Mouse (Mus musculus) 3T3-L1 (cell line): Measurements from ENCODE around the gene Bmp6.

Experiments
- DNase-seq: peaks from one replicate; pipeline ENCODE4 v3.0.0-alpha.2; 2015; ENCODE audit warnings: low read depth, low spot score

The Bmp6 gene

DNA sequence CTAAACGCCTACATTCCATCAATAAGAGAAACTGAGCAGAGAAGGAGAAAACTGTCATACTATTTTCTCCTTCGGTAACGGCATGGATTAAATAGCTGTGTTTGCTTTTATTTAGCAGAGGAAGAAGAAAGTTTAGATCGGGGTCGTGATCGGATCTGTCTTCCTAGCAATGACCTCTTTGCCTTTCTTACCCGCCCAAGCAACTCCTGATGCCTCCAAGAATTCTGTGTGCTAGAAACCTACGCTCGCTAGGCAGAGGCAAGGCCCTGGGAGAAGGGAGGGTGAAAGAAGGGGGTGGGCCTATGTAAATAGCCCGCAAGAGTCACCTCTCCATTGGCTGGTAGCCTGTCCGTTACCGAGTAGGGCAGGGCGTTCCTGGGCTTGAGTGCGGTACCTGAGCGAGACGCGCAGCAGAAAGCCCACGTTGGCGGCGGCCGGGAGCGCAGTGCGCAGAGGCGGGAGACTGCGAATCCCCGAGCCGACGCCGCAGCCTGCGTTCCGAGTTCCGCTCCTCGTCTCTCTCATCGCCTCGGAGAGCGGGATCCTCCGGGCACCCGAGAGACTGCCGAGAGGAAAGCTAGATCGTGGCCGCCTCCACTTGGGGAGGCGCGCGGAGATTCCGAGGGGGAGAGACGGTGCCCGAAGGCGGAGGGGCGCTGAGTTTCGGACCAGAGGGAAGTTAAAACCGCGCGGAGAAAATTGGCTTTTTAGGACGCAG is at the start of gene Bmp6:
Gene Bmp6 (plus strand): TSS at position 395 of the 718 bp plus-strand sequence.
- no peak for DNase-seq

DNA sequence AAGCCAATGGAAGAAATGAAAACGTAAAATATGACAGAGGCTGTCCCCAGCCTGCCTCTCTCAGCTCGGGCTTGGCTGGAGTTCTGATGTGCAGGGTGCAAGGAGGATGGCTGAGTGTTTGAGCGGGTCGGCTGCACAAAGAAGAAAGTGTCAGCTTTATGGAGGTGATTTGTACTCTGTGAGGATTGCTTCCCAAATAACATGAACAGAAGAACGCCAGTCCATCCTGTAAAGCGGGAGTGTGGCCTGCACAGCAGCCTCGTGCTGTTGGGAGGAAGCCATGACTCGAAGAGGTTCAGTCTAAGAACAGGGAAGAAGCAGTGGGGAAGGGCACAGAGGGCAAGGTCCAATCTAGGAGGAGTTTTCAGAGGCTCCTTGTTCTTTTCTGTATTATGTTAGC is 48.7 kb upstream of the Bmp6 start:
- DNase-seq, result no peak

DNA sequence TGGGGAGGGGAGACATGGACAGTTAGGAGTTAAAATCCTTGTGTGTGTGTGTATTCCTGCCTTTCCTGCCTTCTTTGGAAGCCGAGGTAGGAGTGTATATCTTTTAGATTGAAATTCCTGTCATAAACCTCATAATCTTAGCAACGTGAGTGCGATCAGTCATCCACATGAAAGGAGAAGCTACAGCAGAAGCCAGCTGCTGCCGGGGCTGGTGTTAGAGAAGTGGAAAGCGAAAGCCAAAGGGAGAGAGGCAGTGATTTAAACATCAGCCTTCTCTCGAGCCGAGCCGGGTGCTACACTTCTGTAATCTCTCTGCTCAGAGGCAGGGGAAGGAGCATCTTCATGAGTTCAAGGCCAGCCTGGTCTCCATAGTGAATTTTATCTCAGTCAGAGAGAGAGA is 48.3 kb upstream of the Bmp6 start:
- DNase-seq, result no peak

DNA sequence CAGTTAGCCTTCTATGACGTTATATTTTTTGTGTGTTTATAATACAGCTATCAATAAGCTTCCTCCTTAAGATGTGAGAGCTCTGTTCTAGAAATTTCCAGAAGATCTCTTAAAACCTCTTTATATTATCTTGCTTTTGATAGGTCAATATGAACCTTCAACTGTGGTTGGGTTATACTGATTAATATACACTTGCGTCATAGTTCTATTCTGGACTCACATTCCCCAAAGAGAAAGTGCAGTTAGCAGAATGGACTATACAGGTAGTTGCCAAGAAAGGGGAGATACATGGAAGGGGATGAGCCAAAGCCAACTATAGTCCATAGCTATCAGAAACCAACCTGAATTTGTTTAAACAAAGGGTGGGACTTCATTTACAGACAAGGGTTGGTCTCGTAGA is 33.8 kb upstream of the Bmp6 start:
- no peak for DNase-seq

DNA sequence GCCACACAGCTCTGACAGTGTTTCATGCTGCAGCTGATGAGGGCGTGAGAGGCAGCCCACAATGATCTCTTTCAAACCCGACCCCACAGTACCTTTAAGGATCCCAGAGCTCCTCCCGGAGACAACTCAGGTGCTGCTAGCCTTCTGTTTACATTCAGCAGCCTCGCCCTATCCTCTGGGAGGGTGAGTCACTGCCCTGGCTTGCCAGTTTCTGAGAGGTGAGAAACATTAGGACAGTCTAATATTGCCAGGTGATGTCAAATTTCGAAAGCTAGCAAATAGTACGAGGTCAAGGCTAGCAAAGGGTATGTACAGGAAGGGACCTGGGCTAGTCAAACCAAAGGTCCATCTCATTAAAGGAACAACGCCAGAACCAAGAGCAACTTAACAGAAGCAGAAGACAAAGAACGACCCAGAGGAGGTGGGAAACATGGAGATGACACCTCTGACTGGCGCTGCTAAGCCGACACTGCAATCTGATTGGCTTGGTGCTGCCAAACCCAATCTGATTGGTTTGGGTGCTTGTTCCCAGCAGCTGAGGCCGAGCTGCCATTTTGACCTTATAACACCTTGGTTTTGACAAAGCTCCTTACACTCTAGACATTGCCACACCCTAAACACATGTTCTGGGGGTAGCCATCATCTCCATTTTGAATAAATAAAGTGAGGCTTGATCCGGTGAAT is 32.4 kb upstream of the Bmp6 start:
- no peak for DNase-seq

DNA sequence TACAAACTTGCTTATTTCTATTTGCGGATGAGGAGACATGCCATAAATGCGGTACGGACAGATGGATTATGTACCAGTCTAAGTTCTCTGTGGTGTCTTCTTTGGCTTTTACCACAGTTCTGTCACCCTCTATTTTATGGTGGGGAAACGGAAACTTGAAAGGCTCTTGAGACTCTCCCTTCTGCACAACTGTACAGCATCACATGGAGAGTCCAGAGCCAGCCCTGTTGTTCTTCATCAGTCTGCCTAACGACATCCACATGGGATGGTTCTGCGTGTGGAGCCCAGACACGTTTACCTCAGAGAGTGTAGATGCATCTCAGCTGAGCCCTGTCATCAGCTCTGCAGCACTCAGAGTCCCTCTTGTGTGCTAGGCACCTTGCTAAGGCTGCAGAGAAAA is 30.3 kb upstream of the Bmp6 start:
- no peak for DNase-seq

DNA sequence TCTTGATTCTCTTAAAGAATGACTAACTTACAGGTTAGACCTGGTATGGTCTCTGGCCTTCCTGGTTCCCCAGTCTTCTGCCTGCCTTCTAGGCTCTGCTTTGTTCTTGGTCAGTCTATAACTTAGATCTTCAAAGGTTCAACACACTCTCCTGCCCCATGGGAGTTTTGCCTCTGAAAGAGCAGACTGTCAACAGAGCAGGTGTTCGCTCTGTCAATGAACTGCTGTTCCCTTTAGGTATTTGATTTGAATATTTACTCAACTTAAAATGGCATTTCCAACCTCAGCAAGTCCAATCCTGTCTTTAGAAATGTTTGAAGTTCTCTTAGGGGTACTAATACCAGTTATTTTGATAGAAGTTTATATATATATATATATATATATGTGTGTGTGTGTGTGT is 26.5 kb upstream of the Bmp6 start:
- no peak for DNase-seq

DNA sequence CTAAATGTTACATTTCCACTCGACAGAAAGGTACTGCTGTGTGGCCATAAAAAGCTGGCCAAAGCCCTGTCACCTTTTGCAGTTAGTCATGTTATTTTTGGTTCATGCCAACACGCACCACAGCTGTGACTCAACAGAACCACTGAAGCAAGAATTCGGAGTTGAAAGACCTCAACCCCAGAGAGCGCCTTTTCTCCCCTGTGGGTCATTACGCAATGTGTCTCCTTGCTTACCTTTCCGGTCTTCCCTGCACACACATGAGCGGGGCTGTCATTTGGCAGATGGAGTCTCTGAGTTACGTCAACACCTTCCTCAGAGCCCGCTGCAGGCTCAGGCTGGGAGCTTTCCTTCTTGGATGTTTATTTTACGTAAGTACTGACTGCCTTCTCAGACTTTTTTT is 24.6 kb upstream of the Bmp6 start:
- peak; percentile 74 for DNase-seq

DNA sequence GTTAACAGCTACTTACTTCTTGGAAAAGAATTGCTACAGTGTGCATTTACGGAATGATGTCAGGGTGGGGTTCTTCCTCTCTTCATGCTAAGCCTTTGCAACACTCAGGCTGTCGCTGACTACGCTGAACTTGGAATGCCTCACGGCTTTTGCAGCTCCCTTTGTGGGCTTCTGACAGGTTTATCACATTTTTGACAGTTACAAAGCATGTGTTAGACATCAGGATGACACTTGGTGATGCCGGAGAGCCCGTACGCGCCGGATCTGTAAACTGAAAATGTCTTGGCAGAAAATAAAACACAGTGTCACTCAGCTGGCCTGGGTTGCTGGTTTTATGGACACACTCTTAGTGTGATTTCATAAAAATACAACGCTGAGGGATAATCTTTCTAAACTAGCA is 20.5 kb upstream of the Bmp6 start:
- DNase-seq, result no peak

DNA sequence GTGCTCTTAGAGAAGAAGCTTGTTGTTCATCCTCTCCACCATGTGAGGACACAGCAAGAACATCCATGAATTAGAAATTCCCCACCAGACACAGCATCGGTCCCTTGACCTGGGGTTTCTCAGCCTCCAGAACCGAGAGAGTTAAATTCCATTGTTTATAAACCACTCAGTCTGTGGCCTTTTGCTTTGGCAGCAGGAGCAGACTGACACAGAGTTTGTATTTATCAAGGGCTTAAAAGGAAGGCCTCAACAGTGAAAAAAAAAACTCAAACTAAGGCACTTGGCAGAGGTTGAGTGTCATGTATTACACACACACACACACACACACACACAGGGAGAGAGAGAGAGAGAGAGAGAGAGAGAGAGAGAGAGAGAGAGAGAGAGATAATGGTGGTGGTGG is 17.5 kb upstream of the Bmp6 start:
- DNase-seq, result no peak

DNA sequence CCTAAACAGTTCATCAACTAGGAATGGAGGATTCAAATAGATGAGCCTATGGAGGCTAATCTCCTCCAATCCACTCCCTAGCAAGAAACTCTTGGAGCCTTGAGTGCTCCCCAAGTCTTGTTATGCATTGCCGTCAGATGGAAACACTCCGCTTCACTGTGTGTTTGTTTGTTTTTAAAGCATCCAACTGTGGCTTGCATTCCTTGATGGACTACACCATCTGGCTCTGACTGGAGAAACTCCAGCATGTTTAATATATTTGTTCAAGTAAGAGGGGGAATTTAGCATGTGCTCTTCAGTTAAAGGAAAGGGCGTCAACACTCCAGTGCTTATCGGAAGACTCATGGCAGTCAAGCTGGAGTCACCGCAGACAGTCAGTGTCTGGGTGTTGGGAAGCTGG is 11.4 kb upstream of the Bmp6 start:
- no peak for DNase-seq

DNA sequence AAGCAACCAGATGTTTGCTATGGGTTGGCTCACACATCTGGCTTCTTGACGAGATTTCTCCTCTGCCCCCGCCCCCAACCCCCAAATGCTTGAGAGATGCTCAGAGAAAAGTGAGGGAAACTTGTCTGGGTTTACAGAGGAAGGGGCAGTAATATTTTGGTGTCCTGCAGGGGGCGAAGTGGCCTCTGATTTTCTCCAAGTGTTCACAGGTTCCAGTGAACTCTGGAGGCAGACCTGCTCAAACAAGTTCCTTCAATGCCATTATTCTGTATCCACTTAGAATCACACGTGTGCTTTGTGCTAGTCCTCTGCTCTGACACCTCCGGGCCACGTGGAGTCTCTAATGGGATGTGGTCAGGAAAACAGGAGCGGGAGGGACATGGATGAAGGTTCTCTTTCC is 2.3 kb upstream of the Bmp6 start:
- peak; percentile 79 for DNase-seq

DNA sequence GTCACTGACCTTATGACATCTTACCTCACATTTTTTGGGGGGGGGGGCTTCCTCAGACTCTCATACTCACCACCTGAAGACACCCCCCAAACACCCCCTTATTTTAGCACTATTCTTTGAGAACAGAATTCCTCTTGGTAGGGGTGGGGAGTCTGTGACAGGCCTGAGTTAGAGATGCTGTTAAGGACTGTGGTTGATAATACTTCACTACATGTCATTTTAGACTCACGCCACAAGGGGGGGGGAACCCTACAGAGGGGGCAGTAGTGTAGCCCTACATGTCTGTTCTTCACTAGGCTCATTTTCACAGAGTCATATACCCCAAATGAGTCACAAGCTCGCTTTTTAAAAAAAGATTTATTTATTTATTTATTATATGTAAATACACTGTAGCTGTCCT is 1.7 kb upstream of the Bmp6 start:
- peak; percentile 40 for DNase-seq

DNA sequence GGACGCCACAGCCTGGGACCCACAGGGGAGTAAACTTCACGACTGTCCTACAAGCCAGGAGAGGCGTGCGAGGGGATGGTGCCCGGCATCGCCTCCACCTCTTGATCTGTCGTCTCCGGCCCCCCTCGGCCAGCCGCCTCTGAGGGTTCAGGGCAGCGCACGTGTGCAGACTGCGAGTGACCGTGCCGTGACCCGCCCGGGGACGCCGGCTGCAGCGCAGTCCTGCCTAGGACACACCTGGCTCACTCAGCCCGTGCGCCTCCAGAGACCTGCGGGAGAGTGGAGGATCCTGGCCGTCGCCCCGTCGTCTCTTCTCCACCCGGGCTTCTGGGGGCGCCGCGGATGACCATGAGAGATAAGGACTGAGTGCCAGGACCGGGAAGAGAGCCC is 519 bp downstream of the Bmp6 start:
- DNase-seq, result no peak

DNA sequence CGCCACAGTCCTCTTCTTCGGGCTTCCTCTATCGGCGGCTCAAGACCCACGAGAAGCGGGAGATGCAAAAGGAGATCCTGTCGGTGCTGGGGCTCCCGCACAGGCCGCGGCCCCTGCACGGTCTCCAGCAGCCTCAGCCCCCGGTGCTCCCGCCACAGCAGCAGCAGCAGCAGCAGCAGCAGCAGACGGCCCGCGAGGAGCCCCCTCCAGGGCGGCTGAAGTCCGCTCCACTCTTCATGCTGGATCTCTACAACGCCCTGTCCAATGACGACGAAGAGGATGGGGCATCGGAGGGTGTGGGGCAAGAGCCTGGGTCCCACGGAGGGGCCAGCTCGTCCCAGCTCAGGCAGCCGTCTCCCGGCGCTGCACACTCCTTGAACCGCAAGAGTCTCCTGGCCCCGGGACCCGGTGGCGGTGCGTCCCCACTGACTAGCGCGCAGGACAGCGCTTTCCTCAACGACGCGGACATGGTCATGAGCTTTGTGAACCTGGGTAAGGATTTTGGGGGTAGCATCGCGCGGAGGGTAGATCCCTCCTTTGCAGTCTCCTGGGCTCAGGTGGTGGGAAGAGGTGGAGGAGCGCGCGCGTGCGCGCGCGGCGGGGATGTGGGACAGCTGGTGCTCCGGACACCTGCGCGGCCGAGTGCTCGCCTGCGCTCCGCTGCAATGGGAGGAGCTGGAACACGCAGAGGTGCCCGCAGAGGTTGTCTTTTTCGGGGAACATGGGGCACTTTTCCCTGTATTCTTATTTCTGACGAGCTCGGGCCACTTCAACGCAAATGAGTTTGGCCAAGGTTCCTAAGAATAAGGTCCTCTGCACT is 1.4 kb downstream of the Bmp6 start:
- DNase-seq, result no peak

DNA sequence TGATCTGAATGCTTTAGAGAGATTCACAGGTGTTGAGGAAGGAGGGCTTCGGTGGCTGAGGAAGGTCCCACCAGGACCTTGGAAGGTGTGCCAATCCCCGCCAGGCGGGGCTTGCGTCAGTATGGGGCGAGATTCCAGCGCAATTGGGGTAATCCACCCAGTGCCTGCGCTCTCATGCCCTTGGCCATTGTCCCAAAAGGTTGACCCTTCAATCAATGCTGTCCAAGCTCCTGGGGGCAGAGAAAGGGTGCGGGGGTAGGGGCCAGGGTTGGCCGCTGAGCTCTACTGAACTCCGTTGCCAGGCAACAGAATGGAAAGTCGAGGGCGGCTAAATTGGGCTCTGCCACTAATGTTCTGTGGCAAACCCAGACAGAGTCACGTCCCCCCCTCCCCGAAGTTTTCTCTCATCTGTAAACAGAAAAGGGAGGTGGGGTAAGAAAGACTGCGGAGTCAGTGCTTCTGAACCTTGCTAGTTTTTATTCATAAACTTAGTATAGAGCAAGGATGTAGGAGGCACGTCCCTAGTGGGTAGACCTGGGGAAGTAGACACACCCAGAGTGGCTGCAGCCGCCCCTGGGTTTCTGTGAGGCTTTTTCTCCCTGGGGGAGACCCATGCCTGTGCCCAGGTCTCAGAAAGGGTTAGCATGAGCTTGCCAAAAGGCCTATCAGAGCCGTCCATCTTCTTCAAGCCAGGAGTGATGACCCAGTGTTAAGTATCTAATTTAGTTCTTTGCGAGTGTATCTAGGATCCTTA is 2.3 kb downstream of the Bmp6 start:
- DNase-seq, result no peak

DNA sequence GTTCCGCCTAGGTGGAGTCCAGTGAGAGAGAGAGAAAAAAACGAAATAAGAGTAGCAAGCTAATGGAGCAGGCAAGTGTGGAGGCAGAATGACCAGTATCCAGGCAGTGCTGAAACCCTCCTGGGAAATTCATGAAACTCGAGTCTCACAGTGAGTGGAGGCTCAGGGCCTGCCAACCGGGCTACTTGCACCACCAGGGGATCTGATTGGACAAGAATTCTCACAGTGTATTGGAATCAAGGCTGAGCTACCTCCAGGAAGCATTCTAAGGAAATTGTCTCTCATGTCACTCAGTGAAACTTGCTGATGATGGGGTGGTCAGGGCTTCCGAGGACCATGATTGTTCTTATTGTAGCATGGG is 2.8 kb downstream of the Bmp6 start:
- DNase-seq, result peak; percentile 68

DNA sequence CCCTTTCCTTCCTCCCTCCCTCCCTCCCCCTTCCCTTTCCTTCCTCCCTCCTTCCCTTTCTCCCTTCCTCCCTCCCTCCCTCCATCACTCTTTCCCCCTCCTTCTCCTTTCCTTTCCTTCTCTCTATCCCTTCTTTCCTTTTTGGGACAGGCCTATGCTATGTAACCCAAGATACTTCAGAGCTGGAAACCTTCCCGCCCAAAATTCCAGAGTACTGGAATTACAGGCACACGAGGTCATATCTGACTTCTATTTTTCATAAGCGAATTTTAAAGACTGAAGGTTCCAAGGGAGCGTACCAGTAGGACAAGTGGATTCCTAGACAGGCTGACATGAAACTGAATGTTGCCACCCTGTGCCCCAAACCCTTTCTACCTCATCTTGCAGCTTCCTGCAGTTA is 4.1 kb downstream of the Bmp6 start:
- DNase-seq, result peak; percentile 70

DNA sequence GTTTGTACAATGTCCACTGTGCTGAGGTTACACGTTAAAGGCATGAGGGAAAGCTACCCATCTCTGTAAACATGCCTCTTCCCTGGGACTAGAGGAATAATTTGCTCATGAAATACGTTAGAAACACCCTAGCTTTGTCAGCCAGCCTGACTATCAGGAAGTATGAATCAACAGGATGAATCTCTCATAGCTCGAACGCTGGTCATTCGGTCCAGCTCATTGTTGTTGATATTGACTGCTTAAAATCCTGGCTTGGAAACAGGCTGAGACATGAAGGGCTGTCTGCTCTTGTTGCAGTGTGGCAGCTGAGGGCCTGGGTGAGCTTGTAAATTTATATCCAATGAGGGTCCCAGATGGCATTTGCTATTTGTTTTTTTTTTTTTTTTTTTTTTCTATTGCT is 4.9 kb downstream of the Bmp6 start:
- DNase-seq, result peak; percentile 68

DNA sequence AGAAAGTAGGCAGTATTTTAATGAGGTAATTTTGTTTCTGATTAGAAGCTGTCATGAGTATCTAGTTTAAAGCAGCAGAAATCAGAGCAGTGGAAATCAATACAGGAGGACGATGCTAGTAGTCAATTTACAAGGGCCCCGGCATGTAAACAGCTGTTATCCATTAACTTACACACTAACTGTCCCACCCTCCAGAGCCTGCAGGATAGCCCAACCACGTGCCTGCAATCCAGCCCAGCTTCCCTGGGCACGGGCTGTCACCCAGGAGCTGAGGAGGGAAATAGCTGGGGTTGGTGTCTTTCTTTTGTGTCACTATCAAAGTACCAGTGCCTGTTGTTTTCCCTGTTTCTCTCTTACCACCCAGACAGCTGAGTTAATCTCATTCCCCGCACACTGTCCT is 7.1 kb downstream of the Bmp6 start:
- peak; percentile 29 for DNase-seq

DNA sequence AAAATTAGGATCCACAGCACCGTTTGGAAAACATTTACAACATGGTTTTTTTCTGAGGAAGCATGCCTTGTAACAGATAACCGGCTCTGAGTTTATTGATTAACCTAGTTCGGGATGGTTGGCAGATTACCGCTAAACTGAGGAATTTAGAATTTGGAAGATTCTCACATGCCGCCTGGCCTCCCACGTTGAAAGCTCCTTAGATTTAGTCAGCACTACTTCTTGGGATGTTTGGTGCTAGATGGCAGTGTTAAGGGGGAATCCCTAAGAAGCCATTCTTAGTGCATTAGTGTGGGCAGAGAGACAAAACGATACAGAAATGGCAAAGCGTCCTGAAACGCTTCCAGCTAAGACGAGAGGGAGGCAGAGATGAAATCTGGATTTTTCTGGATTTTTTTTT is 8.1 kb downstream of the Bmp6 start:
- no peak for DNase-seq
